Mouse (Mus musculus) spleen, adult 2 months (tissue): ENCODE results near the gene Ift22.

ENCODE experiments used
- CTCF ChIP-seq: fragments of 200-500 bp; IDR thresholded peaks from 2 replicates; pipeline ENCODE4 v1.5.1; 2011; ENCODE audit warnings: mild to moderate bottlenecking, inconsistent platforms; ENCODE audit not compliant: insufficient read depth, insufficient read length, insufficient replicate concordance; ENCODE audit errors: extremely low read depth
- POLR2A ChIP-seq: fragments of 200-500 bp; IDR thresholded peaks from 2 replicates; pipeline ENCODE4 v1.6.1; 2011; ENCODE audit warnings: low read depth, low read length, inconsistent platforms

GRCm38 (mm10) chr5:136961983-136962461 is 54.1 kb downstream of the Ift22 start:
- TF ChIP-seq CTCF: no peak
- peak; percentile 54; the same call in 1 of the 2 replicates for TF ChIP-seq POLR2A
